Mouse (Mus musculus): Measurements from ENCODE around the gene B3gnt2. TPM values are rescaled to one million over a fixed set of nuclear protein-coding genes. Genes with fewer than 3 reads are reported as not detected.
A peak's percentile ranks its signal among the peaks of the same experiment; 100 is the strongest.

B3gnt2 gene
- polyA plus RNA-seq, 1 experiment from 2014 or later, result 20.4 TPM

- no peak for TF ChIP-seq CTCF (IDR thresholded peaks at IDR 0.05)
- TF ChIP-seq EP300 (IDR thresholded peaks at IDR 0.05), result no peak
- DNase-seq (ENCODE audit: low spot score), result no peak
- no peak overlapping the region for H3K4me3 ChIP-seq (ENCODE audit: low read depth, low read length)
- H3K4me2 ChIP-seq (replicated peaks; ENCODE audit: low read depth, low read length), result no peak overlapping the region
- 0 out of 2 replicates have a peak, but pooled peaks cover 4% of the 10 kb centered on the region for H3K4me1 ChIP-seq (ENCODE audit: insufficient read depth, low read depth, low read length)
- H3K9me3 ChIP-seq (ENCODE audit: low read length), result no peaks in the 10 kb centered on the region
- ATAC-seq, result no peak
- H3K36me3 ChIP-seq (ENCODE audit: insufficient read depth, low read length), result no peaks in the 10 kb centered on the region
- no peaks in the 10 kb centered on the region for H3K27me3 ChIP-seq (replicated peaks; ENCODE audit: insufficient read depth, low read length)
- H3K9ac ChIP-seq (replicated peaks; ENCODE audit: low read depth), result no peak overlapping the region
- 0 out of 2 replicates have a peak overlapping the region, but pooled peaks have one; percentile 43 for H3K27ac ChIP-seq (ENCODE audit: low read length)
Measured at GRCm38 (mm10) chr11:22781190-22781589, 79.6 kb downstream of the B3gnt2 start.

GRCm38 (mm10) chr11:22780761-22781160 is 80.0 kb downstream of the B3gnt2 start:
- Histone ChIP-seq H3K4me2 (replicated peaks; ENCODE audit: low read depth, low read length) (no peak overlapping the region), H3K27me3 (replicated peaks; ENCODE audit: insufficient read depth, low read length) (no peaks in the 10 kb centered on the region), H3K9ac (replicated peaks; ENCODE audit: low read depth) (no peak overlapping the region), H3K4me3 (ENCODE audit: low read depth, low read length) (no peak overlapping the region), H3K27ac (ENCODE audit: low read length) (0 out of 2 replicates have a peak overlapping the region, but pooled peaks have one; percentile 43), H3K9me3 (ENCODE audit: low read length) (no peaks in the 10 kb centered on the region), H3K36me3 (ENCODE audit: insufficient read depth, low read length) (no peaks in the 10 kb centered on the region), H3K4me1 (ENCODE audit: insufficient read depth, low read depth, low read length) (0 out of 2 replicates have a peak, but pooled peaks cover 4% of the 10 kb centered on the region)
- no peak for TF ChIP-seq EP300 (IDR thresholded peaks at IDR 0.05)
- TF ChIP-seq CTCF (IDR thresholded peaks at IDR 0.05), result no peak
- peak; percentile 72 for ATAC-seq
- 75% methylated on average over 2 of the region's 2 CpGs for WGBS
- peak; percentile 28 for DNase-seq (ENCODE audit: low spot score)

- no peaks in the 10 kb centered on the region for H3K36me3 ChIP-seq (ENCODE audit: insufficient read depth, low read length)
- peak overlapping the region; percentile 29; the same call in 1 of the 2 replicates for H3K27ac ChIP-seq (ENCODE audit: low read length)
- H3K9me3 ChIP-seq (ENCODE audit: low read length), result no peaks in the 10 kb centered on the region
- 31% methylated on average over 6 of the region's 6 CpGs for WGBS
- TF ChIP-seq EP300 (IDR thresholded peaks at IDR 0.05), result 0 out of 2 replicates have a peak, but pooled peaks have one; percentile 51
- no peak for TF ChIP-seq CTCF (IDR thresholded peaks at IDR 0.05)
- peak; percentile 57 for DNase-seq (ENCODE audit: low spot score)
- no peak overlapping the region for H3K4me2 ChIP-seq (replicated peaks; ENCODE audit: low read depth, low read length)
- peak; percentile 80 for ATAC-seq
- 0 out of 2 replicates have a peak, but pooled peaks cover 4% of the 10 kb centered on the region for H3K4me1 ChIP-seq (ENCODE audit: insufficient read depth, low read depth, low read length)
- H3K4me3 ChIP-seq (ENCODE audit: low read depth, low read length), result no peak overlapping the region
- no peaks in the 10 kb centered on the region for H3K27me3 ChIP-seq (replicated peaks; ENCODE audit: insufficient read depth, low read length)
- H3K9ac ChIP-seq (replicated peaks; ENCODE audit: low read depth), result no peak overlapping the region
Measured at GRCm38 (mm10) chr11:22779821-22780551, 80.8 kb downstream of the B3gnt2 start.

- ATAC-seq, result no peak
- H3K4me1 ChIP-seq (ENCODE audit: insufficient read depth, low read depth, low read length), result 0 out of 2 replicates have a peak, but pooled peaks cover 4% of the 10 kb centered on the region
- TF ChIP-seq CTCF (IDR thresholded peaks at IDR 0.05), result no peak
- TF ChIP-seq EP300 (IDR thresholded peaks at IDR 0.05), result no peak
Measured at GRCm38 (mm10) chr11:22778596-22778995, 82.2 kb downstream of the B3gnt2 start.

GRCm38 (mm10) chr11:22777531-22777930 is 83.2 kb downstream of the B3gnt2 start:
- ATAC-seq (no peak), DNase-seq (ENCODE audit: low spot score) (no peak)
- no peak overlapping the region for H3K4me2 ChIP-seq (replicated peaks; ENCODE audit: low read depth, low read length)
- H3K36me3 ChIP-seq (ENCODE audit: insufficient read depth, low read length), result no peaks in the 10 kb centered on the region
- peak; percentile 53 for TF ChIP-seq CTCF (IDR thresholded peaks at IDR 0.05)
- no peak for TF ChIP-seq EP300 (IDR thresholded peaks at IDR 0.05)
- no peaks in the 10 kb centered on the region for H3K9me3 ChIP-seq (ENCODE audit: low read length)
- no peak overlapping the region for H3K27ac ChIP-seq (ENCODE audit: low read length)
- 92% methylated on average over 2 of the region's 2 CpGs for WGBS
- no peak overlapping the region for H3K4me3 ChIP-seq (ENCODE audit: low read depth, low read length)
- H3K4me1 ChIP-seq (ENCODE audit: insufficient read depth, low read depth, low read length), result no peaks in the 10 kb centered on the region
- H3K27me3 ChIP-seq (replicated peaks; ENCODE audit: insufficient read depth, low read length), result no peaks in the 10 kb centered on the region
- H3K9ac ChIP-seq (replicated peaks; ENCODE audit: low read depth), result no peak overlapping the region

More at GRCm38 (mm10) chr11:22778596-22778995, 82.2 kb downstream of the B3gnt2 start:
- Histone ChIP-seq H3K4me3 (ENCODE audit: low read depth, low read length) (no peak overlapping the region), H3K9ac (replicated peaks; ENCODE audit: low read depth) (no peak overlapping the region), H3K4me2 (replicated peaks; ENCODE audit: low read depth, low read length) (no peak overlapping the region), H3K27me3 (replicated peaks; ENCODE audit: insufficient read depth, low read length) (no peaks in the 10 kb centered on the region), H3K36me3 (ENCODE audit: insufficient read depth, low read length) (no peaks in the 10 kb centered on the region), H3K27ac (ENCODE audit: low read length) (no peak overlapping the region), H3K9me3 (ENCODE audit: low read length) (no peaks in the 10 kb centered on the region)
- WGBS, result 79% methylated on average over 3 of the region's 3 CpGs
- DNase-seq (ENCODE audit: low spot score), result no peak

GRCm38 (mm10) chr11:22774821-22775220 is 85.9 kb downstream of the B3gnt2 start:
- H3K4me1 ChIP-seq (ENCODE audit: insufficient read depth, low read depth, low read length), result no peaks in the 10 kb centered on the region
- no peaks in the 10 kb centered on the region for H3K27me3 ChIP-seq (replicated peaks; ENCODE audit: insufficient read depth, low read length)
- H3K36me3 ChIP-seq (ENCODE audit: insufficient read depth, low read length), result no peaks in the 10 kb centered on the region
- no peak for ATAC-seq
- H3K4me3 ChIP-seq (ENCODE audit: low read depth, low read length), result no peak overlapping the region
- WGBS, result 81% methylated on average over 2 of the region's 2 CpGs
- no peaks in the 10 kb centered on the region for H3K9me3 ChIP-seq (ENCODE audit: low read length)
- no peak overlapping the region for H3K4me2 ChIP-seq (replicated peaks; ENCODE audit: low read depth, low read length)
- H3K9ac ChIP-seq (replicated peaks; ENCODE audit: low read depth), result no peak overlapping the region
- TF ChIP-seq CTCF (IDR thresholded peaks at IDR 0.05), result no peak
- no peak for TF ChIP-seq EP300 (IDR thresholded peaks at IDR 0.05)
- DNase-seq (ENCODE audit: low spot score), result no peak
- H3K27ac ChIP-seq (ENCODE audit: low read length), result no peak overlapping the region
